Mouse (Mus musculus) embryonic facial prominence, embryonic 13.5 days (tissue): ENCODE results near the gene D5Ertd579e. TPM values are rescaled to one million over a fixed set of nuclear protein-coding genes. Genes with fewer than 3 reads are reported as not detected.

Source experiments
- ATAC-seq: fragments of 200-750 bp; cut with Nextera tagmentation; 2 replicates; pipeline ENCODE4 v1.8.0; 2017; ENCODE audit warnings: low read depth; ENCODE audit not compliant: insufficient number of reproducible peaks, insufficient read depth, low FRiP score, low TSS enrichment
- H3K27ac ChIP-seq: fragments of 300-500 bp; sonication (generic); 2 replicates; pipeline ENCODE4 v1.5.1; 2015; ENCODE audit warnings: moderate library complexity, mild to moderate bottlenecking, inconsistent platforms
- H3K27me3 ChIP-seq: fragments of 300-500 bp; sonication (generic); 2 replicates; pipeline ENCODE4 v1.6.1; 2015; ENCODE audit warnings: mild to moderate bottlenecking, inconsistent platforms
- H3K36me3 ChIP-seq: fragments of 300-500 bp; sonication (generic); 2 replicates; pipeline ENCODE4 v1.6.1; 2015; ENCODE audit warnings: mild to moderate bottlenecking, inconsistent platforms
- H3K4me1 ChIP-seq: fragments of 300-500 bp; sonication (generic); 2 replicates; pipeline ENCODE4 v1.6.1; 2015; ENCODE audit warnings: inconsistent platforms
- H3K4me2 ChIP-seq: fragments of 300-500 bp; sonication (generic); 2 replicates; pipeline ENCODE4 v1.6.1; 2015; ENCODE audit warnings: moderate library complexity, mild to moderate bottlenecking, inconsistent platforms
- H3K4me3 ChIP-seq: fragments of 300-500 bp; sonication (generic); 2 replicates; pipeline ENCODE4 v1.5.1; 2015; ENCODE audit warnings: mild to moderate bottlenecking, inconsistent platforms
- H3K9ac ChIP-seq: fragments of 300-500 bp; sonication (generic); 2 replicates; pipeline ENCODE4 v1.6.1; 2015; ENCODE audit warnings: mild to moderate bottlenecking, inconsistent platforms
- H3K9me3 ChIP-seq: fragments of 300-500 bp; sonication (generic); 2 replicates; pipeline ENCODE4 v1.6.1; 2016; ENCODE audit warnings: inconsistent platforms
- WGBS: fragments of 180-500 bp; shearing (Covaris S2); methylation state at CpG from one replicate; pipeline ENCODE4 v1.1.7; 2015; ENCODE audit warnings: mixed read lengths; 5-methylcytosine and 5-hydroxymethylcytosine counted together
- polyA plus RNA-seq: library from polyadenylated mRNA; unstranded; fragments of >200 nt; fragmentation: Nextera tagmentation; extraction: Ambion mirVana; gene quantifications from 2 replicates; pipeline ENCODE4 v1.2.1, GENCODE M21; 2015

The D5Ertd579e gene
- polyA plus RNA-seq, 1 experiment from 2014 or later, result 20.2 TPM

- H3K36me3 ChIP-seq, result no peaks in the 10 kb centered on the region
- no peak overlapping the region for H3K4me2 ChIP-seq
- no peak overlapping the region for H3K4me3 ChIP-seq
- H3K9me3 ChIP-seq, result no peaks in the 10 kb centered on the region
- no peak overlapping the region for H3K9ac ChIP-seq
- WGBS, result 85% methylated on average over 2 of the region's 2 CpGs
- H3K4me1 ChIP-seq, result no peaks in the 10 kb centered on the region
- no peak for ATAC-seq
- H3K27ac ChIP-seq, result no peak overlapping the region
- no peaks in the 10 kb centered on the region; the same call in 1 of the 2 replicates for H3K27me3 ChIP-seq
Measured at GRCm38 (mm10) chr5:36729923-36730322, 34.1 kb upstream of the D5Ertd579e start.

GRCm38 (mm10) chr5:36729086-36729473, 33.3 kb upstream of the D5Ertd579e start:
- no peak for ATAC-seq
- Histone ChIP-seq H3K27me3 (no peaks in the 10 kb centered on the region), H3K4me1 (no peaks in the 10 kb centered on the region), H3K9me3 (no peaks in the 10 kb centered on the region), H3K4me2 (no peak overlapping the region), H3K9ac (no peak overlapping the region), H3K4me3 (no peak overlapping the region), H3K27ac (no peak overlapping the region), H3K36me3 (no peaks in the 10 kb centered on the region)
- WGBS, result 79% methylated on average over 4 of the region's 4 CpGs

DNA sequence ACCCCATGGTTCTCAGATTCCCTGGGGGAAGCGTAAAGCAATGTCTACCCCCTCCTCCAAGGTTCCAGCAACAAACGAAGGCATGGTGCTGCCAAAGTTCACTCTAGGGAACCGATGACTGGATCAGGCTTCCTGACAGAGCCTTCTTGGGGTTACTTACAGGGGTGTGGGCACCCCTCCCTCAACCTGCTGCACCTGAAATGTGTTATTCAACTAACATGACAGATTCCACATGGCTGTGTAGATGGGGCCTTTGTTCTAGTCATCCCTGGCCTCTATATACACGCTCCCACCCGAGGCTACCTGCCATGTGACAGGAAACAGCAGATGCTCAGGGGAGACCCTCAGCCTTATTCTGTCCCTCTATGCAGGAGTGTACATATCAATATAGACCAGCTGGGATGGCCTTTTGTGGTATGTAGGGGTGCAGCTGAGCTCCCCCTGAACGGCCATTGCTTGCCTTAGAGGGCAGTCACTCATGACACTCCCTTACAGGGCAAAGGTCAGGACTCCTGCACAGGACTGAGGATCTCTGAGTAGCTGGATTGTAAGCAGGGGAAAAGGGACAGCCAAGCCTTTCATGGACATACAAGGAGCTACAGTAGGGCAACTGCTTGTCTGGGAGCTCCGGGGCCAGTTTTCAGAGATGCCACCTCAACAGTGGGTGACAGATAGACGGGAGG, 32.7 kb upstream of the D5Ertd579e start:
- H3K4me1 ChIP-seq, result no peaks in the 10 kb centered on the region
- WGBS, result 54% methylated on average over 8 of the region's 8 CpGs
- H3K9me3 ChIP-seq, result no peaks in the 10 kb centered on the region
- H3K9ac ChIP-seq, result no peak overlapping the region
- no peaks in the 10 kb centered on the region for H3K27me3 ChIP-seq
- no peaks in the 10 kb centered on the region for H3K36me3 ChIP-seq
- 0 out of 2 replicates have a peak, but pooled peaks have one; percentile 15 for ATAC-seq
- H3K4me2 ChIP-seq, result no peak overlapping the region
- no peak overlapping the region for H3K27ac ChIP-seq
- H3K4me3 ChIP-seq, result no peak overlapping the region

- Histone ChIP-seq H3K36me3 (no peaks in the 10 kb centered on the region), H3K27ac (no peak overlapping the region), H3K4me3 (no peak overlapping the region), H3K4me2 (no peak overlapping the region), H3K27me3 (no peaks in the 10 kb centered on the region), H3K9me3 (no peaks in the 10 kb centered on the region), H3K9ac (peak overlapping the region; percentile 6; the same call in 1 of the 2 replicates), H3K4me1 (no peaks in the 10 kb centered on the region)
- WGBS, result 74% methylated on average over 7 of the region's 7 CpGs
- ATAC-seq, result no peak
Measured at GRCm38 (mm10) chr5:36727776-36728175, 32.0 kb upstream of the D5Ertd579e start.

DNA sequence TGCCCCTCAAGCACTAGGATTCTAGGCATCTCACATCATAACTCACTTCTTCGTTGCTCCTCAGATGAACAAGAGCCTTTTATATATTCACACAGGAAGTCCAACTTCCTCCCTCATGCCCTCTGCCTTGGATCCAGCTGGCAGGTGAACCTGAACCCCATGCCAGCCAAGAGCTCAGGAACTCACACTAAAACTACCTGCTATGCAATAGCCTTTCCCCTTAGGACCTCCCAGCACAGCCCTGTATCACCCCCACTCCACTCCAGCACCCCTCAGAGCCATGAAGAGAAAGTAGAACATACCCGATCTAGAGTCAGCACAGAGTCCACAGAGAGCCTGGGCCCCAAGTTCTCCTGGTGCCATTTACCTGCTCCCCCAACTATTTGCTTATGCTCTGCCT, 31.3 kb upstream of the D5Ertd579e start:
- ATAC-seq, result no peak
- Histone ChIP-seq H3K36me3 (no peaks in the 10 kb centered on the region), H3K27ac (no peak overlapping the region), H3K9me3 (no peaks in the 10 kb centered on the region), H3K27me3 (no peaks in the 10 kb centered on the region), H3K4me2 (no peak overlapping the region), H3K4me3 (no peak overlapping the region), H3K4me1 (no peaks in the 10 kb centered on the region), H3K9ac (no peak overlapping the region)
- 61% methylated on average over 2 of the region's 2 CpGs for WGBS

DNA sequence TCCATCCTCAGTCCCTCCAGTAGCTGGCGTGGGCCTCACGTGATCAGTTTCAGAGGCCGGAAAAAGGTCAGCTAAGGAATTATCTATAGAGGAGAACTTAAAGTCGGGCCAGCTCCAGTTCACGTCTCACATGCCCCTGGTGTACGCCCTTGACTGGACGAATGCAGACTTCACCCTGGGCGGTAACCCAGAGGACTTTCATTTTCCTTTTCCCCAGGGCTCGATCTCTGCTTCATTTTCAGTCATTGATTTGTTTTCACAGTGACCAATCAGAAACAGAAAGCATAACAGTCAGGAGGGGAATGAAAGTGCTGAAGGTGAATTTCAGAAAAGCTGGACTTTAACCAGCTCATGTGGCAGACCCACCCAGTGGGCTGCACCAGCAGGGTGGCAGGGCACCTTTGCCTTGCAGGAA, 30.6 kb upstream of the D5Ertd579e start:
- no peak for ATAC-seq
- WGBS, result 55% methylated on average over 9 of the region's 9 CpGs
- no peak overlapping the region for H3K9ac ChIP-seq
- H3K4me2 ChIP-seq, result no peak overlapping the region
- no peaks in the 10 kb centered on the region for H3K27me3 ChIP-seq
- H3K4me1 ChIP-seq, result no peaks in the 10 kb centered on the region
- H3K27ac ChIP-seq, result no peak overlapping the region
- no peaks in the 10 kb centered on the region for H3K36me3 ChIP-seq
- H3K4me3 ChIP-seq, result no peak overlapping the region
- H3K9me3 ChIP-seq, result no peaks in the 10 kb centered on the region

DNA sequence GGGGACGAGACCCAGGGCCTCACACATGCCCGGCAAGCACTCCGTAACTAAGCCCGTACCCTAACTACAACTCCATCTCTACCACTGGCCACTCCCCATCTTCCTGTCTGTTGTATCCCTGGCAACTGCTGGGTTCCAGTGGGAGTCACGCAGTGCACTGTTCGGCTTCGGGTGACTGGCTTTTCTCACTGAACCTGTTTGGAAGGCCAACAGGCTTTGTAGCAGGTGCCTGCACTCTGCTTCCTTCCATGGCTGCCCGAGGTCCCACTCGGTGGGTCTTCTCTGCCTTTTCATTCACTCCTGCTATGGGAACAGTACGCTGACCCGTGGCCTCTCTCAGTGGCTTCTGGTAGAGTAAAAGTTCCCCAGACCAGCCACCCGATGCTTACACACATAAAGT, 30.0 kb upstream of the D5Ertd579e start:
- Histone ChIP-seq H3K4me1 (no peaks in the 10 kb centered on the region), H3K36me3 (no peaks in the 10 kb centered on the region), H3K9ac (no peak overlapping the region), H3K4me2 (no peak overlapping the region), H3K27ac (no peak overlapping the region), H3K27me3 (no peaks in the 10 kb centered on the region), H3K9me3 (no peaks in the 10 kb centered on the region), H3K4me3 (no peak overlapping the region)
- WGBS, result 69% methylated on average over 12 of the region's 12 CpGs
- ATAC-seq, result no peak

- no peaks in the 10 kb centered on the region for H3K4me1 ChIP-seq
- H3K36me3 ChIP-seq, result no peaks in the 10 kb centered on the region
- no peak overlapping the region for H3K27ac ChIP-seq
- H3K4me2 ChIP-seq, result no peak overlapping the region
- no peak overlapping the region for H3K9ac ChIP-seq
- no peaks in the 10 kb centered on the region for H3K9me3 ChIP-seq
- H3K4me3 ChIP-seq, result no peak overlapping the region
- 65% methylated on average over 7 of the region's 7 CpGs for WGBS
- no peak for ATAC-seq
- no peaks in the 10 kb centered on the region for H3K27me3 ChIP-seq
Measured at GRCm38 (mm10) chr5:36724274-36724673, 28.4 kb upstream of the D5Ertd579e start.

DNA sequence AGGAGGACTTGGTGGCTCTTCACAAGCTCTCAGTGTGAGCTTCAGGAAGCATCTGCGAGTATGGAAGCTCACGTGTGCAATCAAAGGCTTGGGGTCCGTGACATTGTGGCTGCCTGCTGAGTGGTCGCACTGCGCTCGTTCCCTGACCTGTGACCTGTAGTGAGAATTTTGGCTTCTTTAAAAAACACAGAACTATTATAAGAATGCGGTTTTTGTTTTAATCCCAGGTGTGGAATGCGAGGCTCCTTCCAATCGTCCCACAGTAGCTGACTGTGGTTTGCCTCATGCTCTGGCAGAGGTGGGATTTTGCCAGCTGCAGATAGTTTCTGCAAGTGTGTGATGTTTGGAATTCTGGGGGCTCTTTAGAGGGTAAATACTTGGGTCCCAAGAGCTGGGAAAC, 27.5 kb upstream of the D5Ertd579e start:
- no peak overlapping the region for H3K4me2 ChIP-seq
- no peak overlapping the region for H3K9ac ChIP-seq
- H3K4me1 ChIP-seq, result no peaks in the 10 kb centered on the region
- H3K27me3 ChIP-seq, result no peaks in the 10 kb centered on the region
- H3K36me3 ChIP-seq, result no peaks in the 10 kb centered on the region
- H3K4me3 ChIP-seq, result no peak overlapping the region
- ATAC-seq, result no peak
- no peak overlapping the region for H3K27ac ChIP-seq
- no peaks in the 10 kb centered on the region for H3K9me3 ChIP-seq
- WGBS, result 57% methylated on average over 9 of the region's 9 CpGs

DNA sequence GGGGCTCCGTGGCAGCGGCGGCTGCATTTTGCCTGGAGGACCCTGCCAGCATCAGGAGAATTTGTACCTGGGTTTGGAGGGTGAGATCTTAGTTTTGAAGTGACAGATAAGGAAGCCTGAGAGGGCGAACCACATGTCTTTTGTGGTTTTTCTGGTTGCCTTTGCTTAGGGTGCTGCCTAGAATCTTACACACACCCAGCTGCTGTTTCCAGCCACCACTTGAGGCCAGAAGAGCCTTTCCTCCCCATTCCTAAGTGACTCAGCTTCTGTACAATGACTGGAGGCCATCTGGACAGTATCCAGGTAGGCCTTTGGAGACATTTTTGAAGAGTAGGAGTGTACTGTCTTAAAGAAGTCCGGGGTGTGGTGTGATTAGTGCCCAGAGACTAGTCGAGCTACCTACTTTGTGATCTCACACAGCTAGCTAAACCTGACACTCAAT, 26.6 kb upstream of the D5Ertd579e start:
- H3K4me2 ChIP-seq, result no peak overlapping the region
- no peak for ATAC-seq
- no peak overlapping the region for H3K27ac ChIP-seq

GRCm38 (mm10) chr5:36720710-36721375, 25.0 kb upstream of the D5Ertd579e start:
- 81% methylated on average over 5 of the region's 5 CpGs for WGBS

More for the DNA sequence above, 26.6 kb upstream of the D5Ertd579e start:
- Histone ChIP-seq H3K27me3 (no peaks in the 10 kb centered on the region), H3K4me1 (no peaks in the 10 kb centered on the region), H3K4me3 (no peak overlapping the region), H3K9me3 (no peaks in the 10 kb centered on the region), H3K9ac (no peak overlapping the region), H3K36me3 (no peaks in the 10 kb centered on the region)
- WGBS, result 69% methylated on average over 6 of the region's 6 CpGs

GRCm38 (mm10) chr5:36720219-36720618, 24.4 kb upstream of the D5Ertd579e start:
- no peaks in the 10 kb centered on the region for H3K9me3 ChIP-seq
- H3K9ac ChIP-seq, result no peak overlapping the region
- no peak overlapping the region for H3K4me2 ChIP-seq
- no peaks in the 10 kb centered on the region for H3K4me1 ChIP-seq
- H3K27ac ChIP-seq, result no peak overlapping the region
- WGBS, result 92% methylated on average over 5 of the region's 5 CpGs
- H3K4me3 ChIP-seq, result no peak overlapping the region
- no peaks in the 10 kb centered on the region for H3K27me3 ChIP-seq
- no peak for ATAC-seq
- H3K36me3 ChIP-seq, result no peaks in the 10 kb centered on the region

More at GRCm38 (mm10) chr5:36720710-36721375, 25.0 kb upstream of the D5Ertd579e start:
- no peaks in the 10 kb centered on the region for H3K36me3 ChIP-seq
- no peaks in the 10 kb centered on the region for H3K4me1 ChIP-seq
- no peak overlapping the region for H3K27ac ChIP-seq
- no peak overlapping the region for H3K4me2 ChIP-seq
- ATAC-seq, result no peak
- H3K9me3 ChIP-seq, result no peaks in the 10 kb centered on the region
- no peak overlapping the region for H3K9ac ChIP-seq
- no peaks in the 10 kb centered on the region for H3K27me3 ChIP-seq
- no peak overlapping the region for H3K4me3 ChIP-seq
